Mouse (Mus musculus) c-Kit-negative CD71-positive TER-119-positive erythroid progenitor cells, embryonic 14.5 days (primary cell): ENCODE results near the gene Anapc15.
"Not testable (repeated sequence)": the region's sequence is repeated elsewhere in the genome, so short reads cannot be mapped to it uniquely, and the experiment has no call there.

ENCODE experiments used
- DNase-seq: peaks from one replicate; pipeline ENCODE4 v3.0.0-alpha.2; 2013; ENCODE audit warnings: low read depth, low spot score

Gene Anapc15

DNA sequence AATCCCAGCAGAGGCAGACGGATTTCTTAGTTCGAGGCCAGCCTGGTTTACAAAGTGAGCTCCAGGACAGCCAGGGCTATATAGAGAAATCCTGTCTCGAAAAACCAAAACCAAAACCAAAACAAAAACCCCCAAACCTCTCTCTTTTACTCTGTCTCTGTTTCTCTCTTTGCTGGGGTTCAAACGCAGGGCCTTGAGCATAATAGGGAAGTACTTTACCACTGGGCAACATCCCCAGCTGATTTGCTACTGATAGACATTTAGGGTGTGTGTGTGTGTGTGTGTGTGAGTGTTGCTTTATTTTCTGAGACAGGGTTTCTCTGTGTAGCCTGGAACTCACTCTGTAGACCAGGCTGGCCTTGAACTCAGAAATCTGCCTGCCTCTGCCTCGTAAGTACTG lies 85.5 kb downstream of the Anapc15 start:
- DNase-seq: not testable (repeated sequence)
